Mouse (Mus musculus): ENCODE measurements at regions not wholly inside any gene's neighbourhood (a gene's known extent, or its start where the extent isn't known, plus 50 kb on each side); places are given as distances from the start of the nearest gene placed in this dataset.

DNA sequence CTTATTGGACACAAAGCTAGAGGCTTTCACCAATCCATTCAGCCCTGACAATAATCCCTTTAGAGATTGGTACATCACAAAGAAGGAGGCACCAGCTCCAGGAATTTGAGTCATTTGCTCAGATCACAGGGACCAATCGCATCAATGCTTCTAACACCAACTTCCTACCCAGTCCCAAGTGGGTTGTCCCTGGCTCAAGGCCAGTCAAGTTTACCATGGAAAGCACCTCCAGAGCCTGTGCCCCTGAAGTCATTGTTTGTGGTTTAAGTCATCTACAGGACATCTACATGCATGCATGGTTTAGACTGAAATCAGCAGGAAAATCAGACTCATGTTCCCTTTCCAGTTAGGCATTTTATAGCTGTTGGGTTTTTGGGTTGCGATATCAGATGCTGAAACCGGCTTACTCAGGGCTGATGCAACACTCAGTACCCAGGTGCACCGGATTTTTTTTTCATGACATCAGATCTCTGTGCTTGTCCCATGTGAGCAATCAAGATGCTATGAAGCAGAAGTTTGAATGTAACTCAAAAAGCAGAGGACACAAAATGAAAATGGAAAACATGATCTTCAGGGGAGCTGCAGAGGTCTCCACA is 50.3 kb upstream of the Sh3bp4 start:
- in situ Hi-C loops (cut with MboI, MseI) = no loop called here
